Mouse (Mus musculus) spleen, postnatal 36 days (tissue): ENCODE measurements around the gene Exoc4.

Experiments
- DNase-seq, 2 experiments: peaks; one replicate each; pipeline ENCODE4 v3.0.0; 2022; ENCODE audit warnings: low spot score in 2 of 2, mixed read lengths in 1 of 2

The Exoc4 gene

DNA sequence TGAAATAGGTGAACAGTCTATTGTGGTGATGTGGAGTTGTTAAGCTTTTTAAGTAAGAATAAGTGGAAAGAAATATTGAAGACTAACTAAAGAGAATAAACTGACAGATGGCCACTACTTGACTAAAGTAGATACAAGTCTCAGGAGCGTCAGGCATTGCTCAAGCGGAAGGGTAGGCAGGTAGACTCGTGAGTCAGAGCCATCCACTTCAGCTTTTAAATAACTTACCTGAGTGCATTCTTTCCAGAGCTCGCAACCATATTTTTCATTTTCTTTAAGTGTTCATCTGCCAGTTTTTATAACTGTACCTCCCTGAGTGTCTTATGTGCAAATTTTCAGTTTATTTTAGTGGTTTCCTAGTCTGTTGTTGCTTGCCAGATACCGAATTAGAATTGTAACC lies 219.6 kb downstream of the Exoc4 start:
- no peak for DNase-seq

DNA sequence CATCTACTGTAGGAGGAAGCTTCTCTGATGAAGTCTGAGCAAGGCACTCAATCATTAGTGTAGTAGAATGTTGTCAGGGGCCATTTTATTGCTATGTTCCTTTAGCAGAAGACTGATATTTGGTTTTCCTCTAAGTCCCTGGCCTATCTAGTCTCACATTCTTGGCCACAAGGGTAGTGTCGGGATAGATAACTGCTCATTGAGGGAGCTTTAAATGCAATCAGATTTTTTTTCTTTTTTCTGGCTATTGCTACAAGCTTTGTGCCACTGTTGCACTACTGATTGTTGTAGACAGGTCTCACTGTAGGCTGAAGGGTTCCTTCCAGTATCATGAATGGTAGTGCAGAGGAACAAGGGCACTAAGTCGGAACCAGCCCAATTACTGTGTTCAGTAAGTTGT lies 227.2 kb downstream of the Exoc4 start:
- DNase-seq, result no peak

DNA sequence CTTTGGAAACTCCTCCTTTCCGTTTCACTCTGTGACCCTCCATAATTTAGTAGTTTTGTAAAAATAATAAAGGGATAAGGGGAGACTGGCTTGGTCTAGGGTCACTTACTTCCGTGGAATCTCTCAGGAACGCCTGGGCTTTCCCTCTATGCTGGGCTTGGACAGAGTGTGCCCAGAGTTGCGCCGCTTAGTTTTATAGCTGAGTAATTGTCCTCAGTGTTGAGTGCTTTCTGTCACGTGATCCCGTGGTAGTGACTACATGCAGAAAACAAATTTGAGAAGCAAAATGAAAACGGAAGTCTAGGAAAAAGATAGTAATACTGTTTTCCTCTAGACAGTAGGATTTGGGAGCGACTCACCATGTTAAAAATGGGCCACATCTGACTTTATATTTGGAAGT lies 235.7 kb downstream of the Exoc4 start:
- DNase-seq, result no peak

DNA sequence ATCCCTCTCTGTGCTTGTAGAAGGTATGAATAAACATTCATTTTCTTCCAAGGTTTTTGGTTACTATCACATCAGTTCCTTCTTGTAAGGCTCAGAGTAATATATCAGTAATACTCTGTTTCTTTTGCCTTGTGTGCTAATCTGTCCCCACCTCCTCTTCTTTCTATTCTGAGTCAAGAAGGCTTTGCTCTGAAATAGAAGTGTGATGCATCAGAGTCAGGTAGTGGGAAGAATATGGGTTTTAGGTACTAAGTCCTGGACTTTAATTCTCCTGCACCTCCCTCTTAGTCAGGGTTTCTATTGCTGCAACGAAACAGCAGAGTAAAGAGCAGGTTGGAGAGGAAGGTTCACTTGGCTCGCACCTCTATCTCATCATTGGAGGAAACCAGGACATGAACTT lies 240.9 kb downstream of the Exoc4 start:
- no peak for DNase-seq

DNA sequence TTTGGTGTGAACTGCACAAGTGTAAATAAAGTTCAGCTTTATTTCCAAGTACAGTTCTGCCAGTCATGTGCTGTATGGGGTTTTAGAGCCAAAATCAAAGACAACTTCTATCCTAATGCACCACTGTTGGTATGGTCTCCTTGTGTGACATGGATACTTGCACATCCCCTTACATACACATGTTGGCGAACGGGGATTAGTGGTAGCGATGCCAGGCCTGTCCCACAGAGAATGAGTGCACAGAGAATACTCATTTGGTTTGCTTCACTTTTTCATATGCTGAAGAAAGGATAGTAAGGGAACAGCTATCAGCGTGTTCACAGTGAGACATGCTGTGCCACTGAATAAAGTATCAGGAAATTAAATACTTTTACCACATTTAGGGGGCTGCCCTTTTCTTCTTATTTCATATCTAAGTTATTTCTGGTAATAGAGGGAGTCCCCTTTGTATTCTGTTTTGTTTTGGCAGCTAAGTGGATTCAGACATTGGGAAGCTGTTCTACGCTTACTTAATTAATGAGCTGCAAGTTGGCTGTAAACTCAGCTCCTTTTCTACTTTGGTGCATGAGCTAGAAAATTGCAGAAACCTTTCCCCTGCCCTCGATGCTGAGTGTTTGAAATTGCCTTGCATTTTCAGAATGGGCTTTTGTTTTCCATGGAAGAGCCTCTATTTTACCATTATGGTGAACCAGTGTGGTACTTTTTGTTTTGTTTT lies 247.4 kb downstream of the Exoc4 start:
- no peak for DNase-seq

DNA sequence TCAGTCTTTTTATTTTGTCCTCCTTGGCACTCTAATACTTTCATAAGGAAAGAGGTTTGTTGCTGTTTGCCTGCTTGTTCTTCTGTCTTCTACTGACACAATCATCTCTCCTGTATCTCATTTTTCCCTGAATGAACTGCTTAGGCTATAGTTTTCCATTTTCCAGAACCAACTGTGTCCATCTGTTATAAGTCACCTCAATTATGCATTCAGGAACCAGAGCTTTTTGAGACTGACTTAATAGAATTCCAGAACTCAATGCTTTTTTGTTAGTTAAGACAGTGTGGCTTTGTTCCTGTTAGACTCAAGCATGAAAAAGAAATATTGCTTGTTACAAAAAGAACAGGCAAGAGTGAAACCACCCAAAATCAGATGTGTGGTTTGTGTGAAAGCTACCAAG lies 248.5 kb downstream of the Exoc4 start:
- DNase-seq, result no peak

DNA sequence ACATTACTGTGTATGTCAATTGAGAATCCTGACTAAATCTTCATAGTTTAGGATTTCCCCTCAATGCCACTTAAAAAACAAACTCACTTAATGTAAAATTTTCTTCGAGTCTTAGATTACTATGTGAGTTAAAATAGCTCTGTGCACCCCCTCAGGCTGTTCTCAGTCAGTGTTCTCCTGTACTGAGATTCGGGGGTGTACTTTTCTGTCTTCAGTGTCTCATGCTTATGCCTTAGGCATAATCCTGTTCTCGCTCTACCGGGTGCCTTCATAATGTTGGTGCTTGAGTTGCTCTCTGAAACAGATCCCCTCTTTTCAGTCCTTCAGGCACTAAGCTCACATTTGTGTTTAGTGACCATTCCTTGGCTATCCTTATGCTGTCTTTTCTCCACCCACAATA lies 253.5 kb downstream of the Exoc4 start:
- DNase-seq, result no peak

DNA sequence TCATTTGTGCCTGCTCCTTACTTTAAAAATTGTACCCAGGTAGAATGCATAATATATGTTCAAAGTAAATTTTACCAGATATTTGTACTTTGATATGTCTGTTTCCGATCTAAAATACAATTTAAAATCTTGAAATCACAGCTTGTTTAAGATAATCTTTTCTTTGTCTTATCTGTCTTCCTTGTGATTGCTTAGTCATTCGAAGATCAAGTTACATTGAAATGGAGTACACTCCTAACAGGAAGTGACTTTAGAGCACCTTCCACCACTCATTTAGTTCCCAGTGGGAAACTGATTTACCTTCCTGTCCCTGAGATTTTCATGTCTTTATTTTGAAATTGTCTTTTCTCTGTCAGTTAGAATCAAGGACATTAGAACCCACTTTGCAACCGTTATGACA lies 254.5 kb downstream of the Exoc4 start:
- DNase-seq, result no peak

DNA sequence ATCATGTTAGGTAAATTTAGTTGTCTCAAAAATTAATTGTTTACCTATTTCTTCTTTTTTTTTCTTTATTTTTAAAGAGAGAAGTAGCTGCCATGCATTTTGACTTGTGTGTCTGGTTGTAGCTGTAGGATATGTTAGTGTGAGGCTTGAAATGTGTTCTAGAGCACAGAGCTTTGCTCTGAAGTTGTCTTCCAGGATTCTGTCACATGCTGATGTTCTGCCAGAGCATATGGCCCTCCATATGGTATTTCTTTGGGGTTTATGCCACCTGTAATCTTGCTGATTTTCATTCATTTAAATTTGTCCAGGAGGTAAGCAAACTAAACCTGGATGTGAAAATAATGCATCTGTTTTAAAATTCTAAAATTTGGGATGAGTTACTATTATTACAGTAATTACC lies 258.2 kb downstream of the Exoc4 start:
- no peak for DNase-seq

DNA sequence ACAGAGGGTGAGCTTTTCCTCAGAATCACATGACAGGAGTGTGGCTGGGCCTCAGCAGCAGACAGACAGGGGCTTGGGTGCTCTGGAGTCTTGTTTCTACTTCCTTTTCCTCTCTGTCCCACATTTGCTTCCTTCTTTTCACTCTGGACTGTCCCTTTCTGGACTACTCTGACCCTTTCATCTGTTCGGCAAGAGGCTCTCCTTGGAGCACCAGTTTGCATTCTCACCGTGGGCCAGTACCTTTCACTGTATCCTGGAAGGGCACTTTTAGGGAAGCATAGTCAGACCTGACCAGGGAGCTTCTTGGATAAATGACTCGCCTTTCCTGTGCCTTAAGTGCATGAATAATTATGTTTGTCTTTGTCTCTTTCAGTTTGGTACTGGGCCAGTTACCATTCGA lies 266.5 kb downstream of the Exoc4 start:
- DNase-seq, result no peak

DNA sequence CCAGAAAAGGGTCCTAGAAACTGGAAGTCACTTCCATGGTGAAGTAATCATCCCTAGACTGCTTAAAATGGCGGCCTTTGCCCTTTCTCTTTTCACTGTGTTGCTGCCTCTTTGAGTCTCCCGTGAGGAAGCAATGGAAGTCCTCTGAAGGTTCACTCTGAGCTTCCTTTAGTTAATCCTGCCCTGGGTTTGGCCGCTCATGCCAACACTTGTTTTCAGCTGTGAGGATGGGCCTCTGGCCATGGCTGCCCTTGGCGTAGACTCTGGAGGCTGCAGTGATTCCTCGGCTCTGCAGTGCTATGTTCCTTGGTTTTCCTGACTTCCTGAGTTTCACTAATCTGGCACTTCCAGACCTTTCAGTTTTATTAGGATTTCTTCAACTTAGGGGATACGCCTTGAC lies 267.9 kb downstream of the Exoc4 start:
- no peak for DNase-seq

DNA sequence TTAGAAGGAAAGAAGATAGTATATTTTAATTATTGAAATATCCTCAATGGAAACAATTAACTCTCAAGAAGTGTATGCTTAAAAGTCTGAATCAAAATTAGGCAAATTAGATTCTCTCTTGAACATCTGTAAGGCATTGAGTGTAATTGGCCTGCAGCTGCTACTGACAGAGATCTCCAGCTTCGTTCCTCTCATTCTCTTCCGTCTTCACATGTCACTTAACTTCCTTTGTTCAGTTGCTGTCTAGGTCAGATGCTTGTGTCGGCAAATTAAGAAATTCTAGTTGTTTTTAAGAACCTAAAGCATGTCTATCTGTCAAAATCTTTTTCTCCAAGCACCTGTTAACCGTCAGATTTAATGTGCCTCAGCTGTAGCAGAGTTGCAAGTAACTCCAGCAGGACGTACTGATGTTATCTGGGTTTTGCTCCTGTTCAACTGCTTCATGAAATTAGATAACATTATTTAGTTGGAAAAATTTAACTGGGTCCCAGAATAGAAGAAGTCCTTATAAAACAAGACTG lies 269.1 kb downstream of the Exoc4 start:
- DNase-seq, result no peak

DNA sequence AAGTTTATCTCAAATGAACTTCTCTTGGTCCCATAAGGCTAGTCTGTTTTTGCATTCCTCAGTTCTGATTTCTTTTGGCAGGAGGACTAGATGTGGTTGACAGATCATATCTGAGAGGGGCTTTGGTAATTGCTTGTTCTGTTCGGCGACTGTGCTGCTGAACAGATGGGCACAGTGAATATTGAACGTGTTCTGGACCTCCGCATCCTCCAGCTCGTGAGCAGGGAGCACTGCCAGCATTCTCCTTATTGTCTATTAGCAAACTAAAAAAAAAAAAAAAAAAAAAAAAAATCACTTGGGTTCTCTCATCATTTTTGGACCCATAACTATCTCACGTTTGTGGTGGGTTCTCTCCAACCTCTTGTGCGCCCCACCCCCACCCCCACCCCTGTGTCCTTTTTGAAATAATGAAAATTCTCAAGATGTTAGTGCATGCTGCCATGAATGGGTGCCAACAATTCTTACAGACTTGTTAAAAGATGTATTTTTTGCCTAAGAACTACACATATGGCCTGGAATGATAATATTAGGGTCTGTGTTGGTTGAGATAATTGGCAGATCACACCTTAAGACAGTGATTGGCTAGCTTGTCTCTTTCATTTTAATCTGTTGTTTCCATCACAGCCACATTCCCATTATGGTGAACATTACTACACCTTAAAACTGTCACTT lies 276.9 kb downstream of the Exoc4 start:
- DNase-seq, result no peak

DNA sequence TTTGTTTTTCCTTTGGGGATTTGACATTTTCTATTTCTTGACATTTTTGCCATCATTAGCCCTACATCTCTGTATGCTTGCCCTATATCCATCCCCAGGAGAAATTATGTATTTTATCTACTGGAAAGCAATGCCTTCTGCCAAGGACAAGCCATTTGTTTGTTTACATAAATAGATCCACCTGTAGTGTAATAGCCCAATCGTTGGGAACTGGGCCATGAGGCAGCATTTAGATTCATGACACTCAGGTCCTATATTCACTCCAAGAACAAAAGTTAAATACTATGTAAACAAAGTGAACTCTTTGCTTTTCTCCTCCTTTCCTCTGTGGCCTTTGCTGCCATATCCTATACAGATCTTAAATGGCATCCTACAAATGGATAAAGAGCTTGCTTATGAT lies 291.5 kb downstream of the Exoc4 start:
- no peak for DNase-seq

DNA sequence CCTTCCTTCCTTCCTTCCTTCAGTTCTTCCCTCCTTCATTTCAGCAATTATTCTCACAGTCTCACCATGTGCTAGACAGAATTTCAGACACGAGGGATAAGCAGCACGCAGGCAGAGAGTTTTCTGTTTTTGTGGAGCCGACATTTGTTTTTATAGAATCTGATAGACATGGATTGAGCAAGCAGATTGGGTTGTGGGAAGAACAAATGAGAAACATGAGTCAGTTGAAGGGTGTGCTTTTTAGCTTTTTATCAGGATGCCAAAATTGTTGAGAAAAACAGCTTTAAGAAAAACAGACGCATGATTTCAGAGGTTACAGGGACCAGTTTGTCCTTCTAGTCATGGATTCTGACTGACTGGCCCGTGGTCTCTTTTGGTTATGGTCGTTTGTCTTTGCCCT lies 293.8 kb downstream of the Exoc4 start:
- DNase-seq, result no peak

DNA sequence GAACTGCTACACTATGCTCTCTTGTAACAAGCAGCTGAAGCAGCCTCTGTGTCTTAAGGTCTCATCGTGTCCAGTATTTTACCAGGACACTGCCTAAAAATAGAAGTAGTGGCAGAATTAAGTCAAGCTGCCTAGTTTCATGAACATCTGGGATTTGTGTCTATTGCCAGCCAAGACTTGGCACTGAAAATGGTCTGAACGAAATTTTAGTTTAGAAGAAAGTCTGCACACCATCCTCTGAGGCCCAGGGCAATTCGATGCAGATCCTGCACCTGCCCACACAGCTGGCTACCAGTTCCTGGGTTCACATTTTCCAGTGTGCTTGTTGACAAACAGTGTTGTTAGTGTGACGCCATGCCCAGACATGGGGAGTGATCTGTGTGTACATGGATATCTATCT lies 303.0 kb downstream of the Exoc4 start:
- DNase-seq, result no peak

DNA sequence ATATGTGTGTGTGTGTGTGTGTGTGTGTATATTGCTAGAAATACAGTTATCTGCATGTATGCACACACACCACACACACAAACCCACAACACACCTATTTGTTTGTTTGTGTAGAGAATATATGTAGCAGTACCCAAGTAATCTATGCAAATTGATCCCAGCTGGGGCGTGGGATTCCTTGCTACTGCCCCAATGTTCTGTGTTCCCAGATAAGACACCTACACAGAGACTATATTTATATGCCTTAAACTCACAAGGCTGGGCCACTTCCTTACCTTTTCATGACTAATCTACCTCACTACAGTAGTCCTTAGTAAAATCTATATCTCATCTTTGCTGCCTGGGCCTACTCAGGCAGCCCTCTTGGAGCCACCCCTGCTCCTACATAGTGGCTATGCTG lies 312.0 kb downstream of the Exoc4 start:
- DNase-seq, result no peak

DNA sequence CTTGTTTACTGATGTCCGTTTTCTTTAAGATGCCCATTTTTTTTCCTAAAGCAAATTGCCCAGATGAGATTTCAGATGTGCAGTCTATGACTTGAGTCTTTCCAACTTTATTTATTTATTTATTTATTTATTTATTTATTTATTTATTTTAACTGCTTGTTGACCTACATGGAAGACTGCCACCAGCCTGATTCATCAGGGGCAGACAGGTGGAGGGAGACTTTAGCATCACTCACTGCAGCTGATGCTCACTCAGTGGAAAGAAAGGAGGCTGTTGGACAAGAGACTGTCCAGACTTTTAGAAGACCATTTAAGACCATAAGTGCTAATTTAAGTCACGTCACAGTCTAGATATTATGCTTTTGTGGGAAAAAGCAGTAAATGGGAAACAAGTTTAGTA lies 313.0 kb downstream of the Exoc4 start:
- DNase-seq, result no peak

DNA sequence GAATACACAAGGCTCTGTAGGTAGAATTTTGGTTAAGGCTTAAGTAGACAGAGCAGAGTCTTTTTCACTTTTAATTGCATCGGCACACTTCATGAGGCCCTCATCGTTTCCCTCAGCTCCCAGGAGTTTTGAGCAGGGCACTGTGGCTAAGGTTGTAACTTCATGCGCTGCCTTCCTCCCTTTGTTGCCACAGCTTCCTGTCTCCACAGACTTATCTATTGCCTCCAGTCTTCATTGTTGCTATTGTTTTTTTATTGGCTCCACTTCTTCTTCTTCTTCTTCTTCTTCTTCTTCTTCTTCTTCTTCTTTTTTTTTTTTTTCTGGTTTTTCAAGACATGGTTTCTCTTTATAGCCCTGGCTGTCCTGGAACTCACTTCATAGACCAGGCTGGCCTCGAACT lies 327.1 kb downstream of the Exoc4 start:
- no peak for DNase-seq

DNA sequence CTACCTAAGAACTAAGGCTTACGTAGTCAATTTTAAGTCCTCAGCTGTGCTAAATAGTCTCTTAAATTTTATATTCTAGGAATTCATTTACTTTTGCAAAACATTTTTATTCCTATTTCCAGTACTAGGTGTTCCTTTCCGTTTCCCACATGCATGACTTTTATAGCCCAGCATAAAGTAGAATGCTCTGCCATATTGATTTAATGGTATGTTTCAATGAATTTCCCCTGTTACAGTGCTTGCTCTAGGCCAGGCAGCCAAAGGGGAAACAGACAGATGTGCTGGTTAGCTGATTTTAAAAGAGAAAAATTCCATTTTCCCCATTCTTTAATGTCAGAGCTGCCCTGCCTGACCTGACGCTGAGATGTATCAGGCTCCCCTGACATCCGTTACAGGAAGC lies 359.6 kb downstream of the Exoc4 start:
- no peak for DNase-seq

DNA sequence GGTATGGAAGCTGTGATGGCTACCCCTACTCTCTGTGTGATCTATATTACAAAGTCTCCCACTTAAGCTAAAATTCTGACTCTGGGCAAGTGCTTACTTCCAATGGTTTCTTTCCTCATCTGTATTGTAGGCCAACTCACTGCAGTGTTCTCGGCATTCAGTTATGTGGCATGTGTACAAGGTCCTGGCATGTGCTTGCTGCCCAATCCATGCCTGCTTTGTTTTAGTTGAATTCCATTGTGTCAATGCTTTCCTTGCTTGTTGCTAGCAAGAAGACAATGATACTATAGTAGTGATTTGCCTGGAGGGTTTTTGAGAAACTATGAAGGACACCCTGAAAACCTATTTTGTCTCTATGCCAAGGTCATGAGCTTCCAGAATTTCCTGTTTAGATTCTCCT lies 365.1 kb downstream of the Exoc4 start:
- DNase-seq, result no peak

DNA sequence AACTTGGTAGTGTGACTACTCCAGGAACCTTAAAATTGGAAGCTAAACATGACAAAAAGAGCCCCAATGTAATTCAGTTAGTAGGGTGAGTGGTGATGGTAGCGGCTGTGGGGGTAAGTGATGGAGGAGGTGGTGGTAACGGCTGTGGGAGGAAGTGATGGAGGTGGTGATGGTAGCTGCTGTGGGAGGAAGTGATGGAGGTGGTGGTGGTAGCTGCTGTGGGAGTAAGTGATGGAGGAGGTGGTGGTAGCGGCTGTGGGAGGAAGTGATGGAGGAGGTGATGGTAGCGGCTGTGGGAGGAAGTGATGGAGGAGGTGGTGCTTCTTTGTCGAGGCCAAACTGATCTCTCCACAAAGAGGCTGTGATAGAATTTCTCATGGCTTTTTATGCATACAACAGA lies 369.7 kb downstream of the Exoc4 start:
- no peak for DNase-seq

DNA sequence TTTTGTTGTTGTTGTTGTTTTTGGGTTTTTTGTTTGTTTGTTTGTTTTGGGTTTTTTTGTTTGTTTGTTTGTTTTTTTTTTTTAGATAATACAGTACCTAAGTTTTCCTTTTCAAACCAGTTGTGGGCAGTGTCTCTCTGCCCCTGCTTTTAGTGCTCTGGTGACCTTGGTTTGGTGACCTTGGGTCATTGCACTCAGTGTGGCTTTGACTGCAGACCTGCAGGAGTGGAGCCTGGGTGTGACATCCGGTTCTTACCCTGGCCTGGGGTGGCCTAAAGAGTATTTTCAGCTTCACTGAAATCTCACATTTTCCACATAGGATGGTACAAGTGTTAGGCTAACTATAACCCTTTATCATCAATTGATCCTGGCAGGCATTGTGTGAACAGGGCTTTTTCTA lies 371.8 kb downstream of the Exoc4 start:
- no peak for DNase-seq

DNA sequence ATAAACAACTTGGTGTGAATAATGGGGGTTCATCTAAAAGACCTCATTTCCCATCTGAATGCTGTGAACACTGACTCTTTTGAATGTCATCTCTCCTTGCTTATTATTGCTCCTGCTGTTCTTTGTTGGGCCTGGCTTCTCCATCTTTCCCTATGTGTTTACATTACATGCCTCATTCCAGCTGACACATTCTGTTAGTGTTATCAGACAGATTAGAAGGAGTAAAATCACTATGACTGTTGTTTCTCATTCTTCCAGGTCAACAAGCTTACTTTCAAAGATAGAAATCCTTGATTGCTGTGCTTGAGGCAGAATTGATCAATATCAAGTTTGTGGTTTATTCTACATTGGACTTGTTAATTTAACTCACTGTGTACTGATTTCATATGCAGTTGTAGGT lies 377.0 kb downstream of the Exoc4 start:
- no peak for DNase-seq
